Mouse (Mus musculus): ENCODE data around the gene Gm20388. TPM values are rescaled to one million over a fixed set of nuclear protein-coding genes. Genes with fewer than 3 reads are reported as not detected.
A peak's percentile ranks its signal among the peaks of the same experiment; 100 is the strongest.

The Gm20388 gene
- total RNA-seq, 2 experiments from 2014 or later = 12.7 TPM; not detected in 1

- peak in 1 of 2 experiments; percentile 19 for DNase-seq
Measured at GRCm38 (mm10) chr8:122803906-122804761, 2893.5 kb downstream of the Gm20388 start.

GRCm38 (mm10) chr8:122805349-122805748 lies 2894.7 kb downstream of the Gm20388 start:
- peak in 1 of 2 experiments; percentile 19 for DNase-seq

DNA sequence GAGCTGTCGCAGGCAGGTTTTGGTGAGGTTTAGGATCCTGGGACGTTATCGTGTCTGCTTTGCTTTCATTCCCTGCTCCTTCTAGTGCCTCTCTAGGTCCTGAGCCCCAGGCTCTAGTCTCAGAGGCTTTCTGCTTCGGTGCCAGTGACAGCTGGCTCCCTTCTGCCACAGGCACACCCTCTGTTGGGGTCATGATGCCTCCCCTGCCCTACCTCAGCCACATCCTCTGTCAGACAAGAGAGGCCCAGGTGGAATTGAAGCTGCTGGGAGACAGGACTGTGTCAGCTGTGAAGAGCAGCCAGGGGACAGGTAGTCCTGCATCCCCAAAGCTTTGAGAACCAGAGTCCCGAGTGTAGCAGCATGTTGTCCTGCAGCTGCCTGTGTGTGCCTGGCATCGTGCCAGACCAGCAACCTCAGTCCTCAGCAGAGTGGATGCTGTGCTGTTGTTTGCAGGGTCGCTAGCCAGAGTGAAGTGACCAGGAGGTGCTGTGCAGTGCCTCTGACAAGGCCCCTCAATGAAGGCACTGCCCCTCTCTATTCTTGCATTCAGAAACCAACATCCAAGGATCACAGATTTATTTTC lies 2896.4 kb downstream of the Gm20388 start:
- no peak for DNase-seq

GRCm38 (mm10) chr8:122807907-122808306 lies 2897.3 kb downstream of the Gm20388 start:
- no peak for DNase-seq

GRCm38 (mm10) chr8:122810376-122810775 lies 2899.7 kb downstream of the Gm20388 start:
- DNase-seq = no peak

DNA sequence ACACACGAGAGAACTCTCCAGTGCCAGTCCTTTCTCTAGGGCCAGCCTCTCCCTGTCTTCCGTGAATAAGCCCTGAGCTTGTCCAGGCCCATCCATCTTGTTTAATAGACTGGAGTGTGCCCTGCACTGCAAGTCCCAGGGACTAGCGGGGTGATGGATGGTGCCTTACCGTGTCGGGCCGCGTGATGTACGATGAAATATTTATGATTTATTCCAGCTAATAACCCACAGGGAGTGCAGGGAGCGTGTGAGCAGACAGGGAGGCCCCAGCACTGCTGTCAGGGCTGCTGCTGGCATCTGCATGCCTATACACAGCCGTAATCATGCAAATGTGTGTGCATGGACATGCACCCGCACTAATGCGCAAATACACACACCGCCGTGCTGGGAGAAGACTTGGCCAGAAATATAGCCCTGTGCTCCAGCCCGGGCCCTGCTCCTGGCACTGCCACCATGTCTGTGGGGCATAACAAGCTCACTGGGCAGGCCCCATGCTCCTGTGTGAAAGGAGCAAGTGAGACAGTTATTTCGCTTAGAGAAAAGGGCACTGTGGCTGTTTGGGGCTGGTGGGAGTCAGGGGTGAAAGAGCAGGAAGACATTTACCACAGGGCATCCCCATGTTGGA lies 2901.3 kb downstream of the Gm20388 start:
- DNase-seq = no peak

DNA sequence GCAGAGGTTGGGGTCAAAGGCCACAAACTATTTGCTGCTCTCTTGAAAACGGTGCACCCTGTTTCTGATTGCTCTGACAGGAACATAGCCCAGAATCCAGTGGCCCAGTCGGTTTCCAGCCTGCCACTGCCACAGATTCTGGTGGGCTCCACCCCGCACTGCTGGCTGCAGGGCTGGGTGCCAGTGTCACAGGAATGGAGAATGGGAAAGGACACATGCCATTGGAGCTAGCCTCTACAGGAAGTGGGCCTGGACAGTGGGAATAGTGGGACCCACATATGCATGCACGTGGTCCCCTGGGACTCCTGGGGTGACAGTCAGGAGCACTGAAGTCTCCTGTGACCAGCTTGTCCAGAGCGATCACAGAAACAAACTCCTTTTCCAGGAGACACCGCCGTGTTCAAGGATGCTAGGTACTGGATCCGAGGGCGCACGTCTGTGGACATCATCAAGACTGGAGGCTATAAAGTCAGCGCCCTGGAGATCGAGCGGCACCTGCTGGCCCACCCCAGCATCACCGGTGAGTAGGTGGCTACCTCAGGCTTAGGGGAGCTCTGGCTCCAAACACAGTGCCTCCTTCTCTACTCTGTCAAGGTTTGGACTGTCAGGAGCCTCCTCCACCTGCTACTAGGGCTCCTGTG lies 2902.1 kb downstream of the Gm20388 start:
- no peak for DNase-seq

GRCm38 (mm10) chr8:122814608-122815007 lies 2904.0 kb downstream of the Gm20388 start:
- DNase-seq = no peak

- DNase-seq = no peak
Measured at GRCm38 (mm10) chr8:122816965-122817364, 2906.3 kb downstream of the Gm20388 start.

GRCm38 (mm10) chr8:122817724-122818496 lies 2907.3 kb downstream of the Gm20388 start:
- DNase-seq = no peak

- no peak for DNase-seq
Measured at GRCm38 (mm10) chr8:122819776-122820175, 2909.1 kb downstream of the Gm20388 start.

DNA sequence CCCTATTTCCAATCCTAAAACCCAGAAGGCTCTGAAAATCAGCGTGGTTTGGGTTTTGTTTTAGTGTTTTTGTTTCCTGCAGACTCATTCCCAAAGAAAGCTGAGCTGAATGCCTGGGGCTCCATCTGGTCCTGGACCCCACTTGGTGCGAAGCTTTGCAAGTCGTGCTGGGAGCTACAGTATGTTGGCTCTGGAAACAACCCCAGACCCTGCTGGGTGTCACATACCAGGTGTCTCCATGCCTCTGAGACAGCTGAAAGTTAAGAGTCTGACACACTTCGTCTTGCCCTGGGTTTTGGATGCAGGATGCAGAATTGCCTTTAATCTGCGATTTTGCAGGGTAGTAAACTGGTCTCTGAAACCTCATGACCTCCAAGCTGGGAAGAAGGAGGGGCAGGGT lies 2913.9 kb downstream of the Gm20388 start:
- DNase-seq = no peak

DNA sequence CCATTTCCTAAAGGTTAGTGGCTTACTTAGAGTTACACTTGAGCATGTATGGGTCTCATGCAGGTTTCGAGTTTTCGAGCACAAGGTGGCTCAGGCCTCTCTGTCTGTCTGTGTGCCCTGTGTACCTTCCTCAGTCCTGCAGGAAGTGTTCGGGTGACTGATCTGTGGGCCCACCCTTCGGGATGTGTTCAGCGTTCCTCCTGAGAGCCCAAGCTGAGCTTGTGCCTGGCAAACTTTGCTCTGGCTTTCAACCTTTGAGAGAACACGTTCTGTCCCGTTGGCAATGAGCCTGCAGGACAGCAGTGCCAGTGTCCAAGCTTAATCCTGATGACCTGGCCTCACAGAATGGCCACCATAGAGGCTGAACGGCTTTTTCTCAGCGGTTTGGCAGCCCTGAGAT lies 2914.3 kb downstream of the Gm20388 start:
- DNase-seq = no peak

DNA sequence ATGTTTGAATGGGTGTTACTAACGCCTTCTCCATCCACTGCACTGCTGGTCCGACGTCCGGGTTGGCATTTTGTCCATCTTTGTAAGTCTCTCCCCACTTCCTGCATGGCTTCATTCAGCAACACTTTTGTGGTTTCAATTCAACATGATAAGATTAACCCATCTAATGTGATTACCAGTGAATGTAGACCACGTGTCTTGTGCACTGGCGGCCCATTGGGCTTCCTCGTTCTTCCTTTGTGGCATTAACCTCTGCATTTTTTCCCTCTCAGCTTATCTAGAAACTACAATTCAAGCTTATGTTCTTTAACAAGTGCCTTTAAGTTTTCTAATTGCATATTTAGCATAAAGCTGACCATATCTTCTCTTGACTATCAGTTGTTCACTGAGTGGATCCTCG lies 2914.8 kb downstream of the Gm20388 start:
- DNase-seq = no peak

- no peak for DNase-seq
Measured at GRCm38 (mm10) chr8:122829396-122829795, 2918.8 kb downstream of the Gm20388 start.

GRCm38 (mm10) chr8:122830349-122831061 lies 2919.9 kb downstream of the Gm20388 start:
- DNase-seq = peak; percentile 91 to 93

- no peak for DNase-seq
Measured at GRCm38 (mm10) chr8:122834416-122834815, 2923.8 kb downstream of the Gm20388 start.

DNA sequence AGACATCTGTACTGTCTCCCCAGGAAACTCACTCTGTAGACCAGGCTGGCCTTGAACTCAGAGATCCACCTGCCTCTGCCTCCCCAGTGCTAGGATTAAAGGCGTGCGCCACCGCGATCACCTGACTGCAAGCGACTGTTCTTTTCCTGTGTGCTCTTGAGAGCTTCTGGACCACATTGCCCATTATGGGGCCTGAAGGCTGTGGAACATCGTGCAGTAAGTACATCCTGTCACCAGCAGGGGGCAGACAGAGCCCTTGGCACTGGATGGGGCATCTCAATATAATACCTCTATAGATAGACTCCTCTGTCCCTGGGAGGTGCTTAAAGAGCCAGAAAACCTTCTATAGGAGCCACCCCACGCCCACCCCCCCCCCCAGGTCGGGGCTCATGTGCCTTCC lies 2924.3 kb downstream of the Gm20388 start:
- DNase-seq = peak; percentile 68 to 69

DNA sequence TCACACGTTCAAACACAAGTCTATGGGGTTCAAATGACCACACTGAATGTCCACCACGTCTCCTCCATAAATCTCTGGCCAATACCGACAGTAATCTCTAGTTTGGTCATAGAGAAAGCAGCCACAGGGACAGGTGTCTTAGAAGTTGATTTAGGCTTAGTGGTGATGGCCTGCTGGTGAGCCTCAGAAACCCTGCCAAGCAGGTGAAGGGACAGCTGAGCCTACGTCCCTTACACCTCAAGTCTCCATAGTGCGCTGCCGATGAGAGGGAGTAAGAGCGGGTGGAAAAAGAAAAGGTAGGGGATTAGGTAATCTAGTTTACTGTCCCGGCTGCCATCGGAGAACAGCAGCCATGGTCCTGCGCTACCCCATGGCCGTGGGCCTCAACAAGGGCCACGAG lies 2925.6 kb downstream of the Gm20388 start:
- no peak for DNase-seq

- no peak for DNase-seq
Measured at GRCm38 (mm10) chr8:122836696-122837095, 2926.1 kb downstream of the Gm20388 start.

GRCm38 (mm10) chr8:122844161-122844560 lies 2933.5 kb downstream of the Gm20388 start:
- DNase-seq = no peak
